Mouse (Mus musculus) splenic B cell, adult 2 months (primary cell): ENCODE data around the gene Cdc42se2.

Experiments
- DNase-seq: peaks from one replicate; pipeline ENCODE4 v3.0.0-alpha.2; 2011; ENCODE audit warnings: low read depth, low spot score
- H3K27me3 ChIP-seq: 2 replicates; pipeline ENCODE4 v1.6.1; 2012; ENCODE audit warnings: mild to moderate bottlenecking, low read length, moderate library complexity, mixed read lengths; ENCODE audit not compliant: control insufficient read depth, poor library complexity, insufficient read depth, severe bottlenecking
- H3K36me3 ChIP-seq: 2 replicates; pipeline ENCODE4 v1.6.1; 2012; ENCODE audit warnings: mild to moderate bottlenecking, low read length, moderate library complexity, mixed read lengths; ENCODE audit not compliant: control insufficient read depth, poor library complexity, insufficient read depth, severe bottlenecking

The Cdc42se2 gene

GRCm38 (mm10) chr11:54754301-54755147 lies 33.0 kb downstream of the Cdc42se2 start:
- no peaks in the 10 kb centered on the region for H3K27me3 ChIP-seq
- no peak for DNase-seq
- peaks cover 10% of the 10 kb centered on the region for H3K36me3 ChIP-seq

- Histone ChIP-seq H3K36me3 (peaks cover 10% of the 10 kb centered on the region), H3K27me3 (no peaks in the 10 kb centered on the region)
- no peak for DNase-seq
Observed at GRCm38 (mm10) chr11:54751502-54751901, 36.0 kb downstream of the Cdc42se2 start.

GRCm38 (mm10) chr11:54748891-54749290 lies 38.6 kb downstream of the Cdc42se2 start:
- DNase-seq, result no peak
- Histone ChIP-seq H3K27me3 (no peaks in the 10 kb centered on the region), H3K36me3 (peaks cover 5% of the 10 kb centered on the region)

GRCm38 (mm10) chr11:54744231-54744630 lies 43.2 kb downstream of the Cdc42se2 start:
- H3K36me3 ChIP-seq, result peaks cover 9% of the 10 kb centered on the region; the same call in 1 of the 2 replicates
- H3K27me3 ChIP-seq, result no peaks in the 10 kb centered on the region
- DNase-seq, result no peak

GRCm38 (mm10) chr11:54741330-54741729 lies 46.1 kb downstream of the Cdc42se2 start:
- no peaks in the 10 kb centered on the region for H3K27me3 ChIP-seq
- no peak for DNase-seq
- H3K36me3 ChIP-seq, result peaks cover 12% of the 10 kb centered on the region; the same call in 1 of the 2 replicates

GRCm38 (mm10) chr11:54739012-54739750 lies 48.3 kb downstream of the Cdc42se2 start:
- Histone ChIP-seq H3K36me3 (peaks cover 12% of the 10 kb centered on the region; the same call in 1 of the 2 replicates), H3K27me3 (no peaks in the 10 kb centered on the region)
- no peak for DNase-seq

- Histone ChIP-seq H3K36me3 (peaks cover 10% of the 10 kb centered on the region; the same call in 1 of the 2 replicates), H3K27me3 (no peaks in the 10 kb centered on the region)
- peak; percentile 30 for DNase-seq
Observed at GRCm38 (mm10) chr11:54736903-54737302, 50.6 kb downstream of the Cdc42se2 start.

GRCm38 (mm10) chr11:54735114-54735513 lies 52.4 kb downstream of the Cdc42se2 start:
- H3K36me3 ChIP-seq, result peaks cover 6% of the 10 kb centered on the region; the same call in 1 of the 2 replicates
- no peaks in the 10 kb centered on the region for H3K27me3 ChIP-seq
- no peak for DNase-seq

GRCm38 (mm10) chr11:54733546-54733945 lies 53.9 kb downstream of the Cdc42se2 start:
- H3K36me3 ChIP-seq, result 0 out of 2 replicates have a peak, but pooled peaks cover 3% of the 10 kb centered on the region
- DNase-seq, result peak; percentile 85
- no peaks in the 10 kb centered on the region for H3K27me3 ChIP-seq

- no peak for DNase-seq
- H3K27me3 ChIP-seq, result no peaks in the 10 kb centered on the region
- no peaks in the 10 kb centered on the region for H3K36me3 ChIP-seq
Observed at GRCm38 (mm10) chr11:54731367-54731766, 56.1 kb downstream of the Cdc42se2 start.

GRCm38 (mm10) chr11:54730931-54731330 lies 56.5 kb downstream of the Cdc42se2 start:
- no peaks in the 10 kb centered on the region for H3K36me3 ChIP-seq
- no peaks in the 10 kb centered on the region for H3K27me3 ChIP-seq
- DNase-seq, result no peak

- Histone ChIP-seq H3K27me3 (no peaks in the 10 kb centered on the region), H3K36me3 (no peaks in the 10 kb centered on the region)
- peak; percentile 32 for DNase-seq
Observed at GRCm38 (mm10) chr11:54729311-54729710, 58.2 kb downstream of the Cdc42se2 start.

GRCm38 (mm10) chr11:54728371-54728770 lies 59.1 kb downstream of the Cdc42se2 start:
- DNase-seq, result peak; percentile 49
- H3K36me3 ChIP-seq, result peaks cover 1% of the 10 kb centered on the region; the same call in 1 of the 2 replicates
- H3K27me3 ChIP-seq, result no peaks in the 10 kb centered on the region

- Histone ChIP-seq H3K36me3 (peaks cover 2% of the 10 kb centered on the region; the same call in 1 of the 2 replicates), H3K27me3 (no peaks in the 10 kb centered on the region)
- DNase-seq, result peak; percentile 82
Observed at GRCm38 (mm10) chr11:54727327-54727901, 60.1 kb downstream of the Cdc42se2 start.
